Mouse (Mus musculus) liver, adult 2 months (tissue): Measurements from ENCODE around the gene Tpi1. TPM values are rescaled to one million over a fixed set of nuclear protein-coding genes. Genes with fewer than 3 reads are reported as not detected.

Source experiments
- DNase-seq: peaks from one replicate; pipeline ENCODE4 v3.0.0-alpha.2; 2011; ENCODE audit warnings: low read depth, low spot score; ENCODE audit errors: extremely low read depth
- H3K27ac ChIP-seq: fragments of 200-500 bp; replicated peaks from 2 replicates; pipeline ENCODE4 v1.5.1; 2012; ENCODE audit warnings: low read depth, mild to moderate bottlenecking, control low read depth, inconsistent platforms, low read length; ENCODE audit not compliant: insufficient read depth
- H3K27me3 ChIP-seq: fragments of 200-500 bp; 2 replicates; pipeline ENCODE4 v1.6.1; 2012; ENCODE audit warnings: mild to moderate bottlenecking, moderate library complexity, low read length, inconsistent platforms; ENCODE audit not compliant: control insufficient read depth, insufficient read depth
- H3K36me3 ChIP-seq: fragments of 200-500 bp; 2 replicates; pipeline ENCODE4 v1.6.1; 2012; ENCODE audit warnings: low read length, inconsistent platforms; ENCODE audit not compliant: control insufficient read depth, insufficient read depth
- H3K4me1 ChIP-seq: fragments of 200-500 bp; 2 replicates; pipeline ENCODE4 v1.6.1; 2011; ENCODE audit warnings: low read length; ENCODE audit not compliant: control insufficient read depth, insufficient read depth
- H3K4me3 ChIP-seq: fragments of 200-500 bp; 2 replicates; pipeline ENCODE4 v1.5.1; 2011; ENCODE audit warnings: low read depth, mild to moderate bottlenecking, control low read depth, low read length, moderate library complexity; ENCODE audit not compliant: insufficient read depth
- H3K79me2 ChIP-seq: fragments of 200-500 bp; 2 replicates; pipeline ENCODE4 v1.6.1; 2012; ENCODE audit warnings: inconsistent platforms, mild to moderate bottlenecking, low read length, moderate library complexity; ENCODE audit not compliant: control insufficient read depth, insufficient read depth
- H3K9ac ChIP-seq: fragments of 200-500 bp; 2 replicates; pipeline ENCODE4 v1.6.1; 2012; ENCODE audit warnings: low read depth, mild to moderate bottlenecking, control low read depth, inconsistent platforms, low read length
- CTCF ChIP-seq: fragments of 200-500 bp; IDR thresholded peaks from 2 replicates; pipeline ENCODE4 v1.5.1; 2011; ENCODE audit warnings: low read depth, low read length, control low read depth
- POLR2A ChIP-seq: fragments of 200-500 bp; IDR thresholded peaks from 2 replicates; pipeline ENCODE4 v1.6.1; 2011; ENCODE audit warnings: low read length, control low read depth; ENCODE audit not compliant: insufficient read depth; ENCODE audit errors: extremely low read depth
- WGBS: fragments of 180-500 bp; shearing (Covaris S2); methylation state at CpG from one replicate; pipeline ENCODE4 v1.1.7; 2018; 5-methylcytosine and 5-hydroxymethylcytosine counted together
- polyA plus RNA-seq: library from polyadenylated mRNA; depleted of rRNA; stranded (reverse); fragments of >200 nt; gene quantifications from 2 replicates; pipeline ENCODE4 v1.2.3, GENCODE M21; 2012; rRNA removed
- total RNA-seq: library from RNA; depleted of rRNA; stranded (reverse); fragments of >200 nt; gene quantifications from 2 replicates; pipeline ENCODE4 v1.2.3, GENCODE M21; 2014; rRNA removed

Gene Tpi1
- total RNA-seq (422 and 433 TPM in 2 replicates), polyA plus RNA-seq (491 and 524 TPM in 2 replicates)

GRCm38 (mm10) chr6:124813933-124814332, at the start of gene Tpi1:
Tpi1 (minus strand) TSS chr6:124814296.
- Histone ChIP-seq H3K27me3 (no peaks in the 10 kb centered on the region), H3K79me2 (no peaks in the 10 kb centered on the region), H3K36me3 (peaks cover 10% of the 10 kb centered on the region), H3K9ac (peak within 1 kb of the TSS; percentile 79), H3K4me1 (peaks cover 19% of the 10 kb centered on the region), H3K4me3 (peak within 1 kb of the TSS; percentile 80), H3K27ac (peak within 1 kb of the TSS; percentile 76)
- under 1% methylated on average over 22 of the region's 22 CpGs for WGBS
- DNase-seq = peak; percentile 86
- TF ChIP-seq CTCF = no peak
- TF ChIP-seq POLR2A = peak; percentile 95; the same call in 1 of the 2 replicates

DNA sequence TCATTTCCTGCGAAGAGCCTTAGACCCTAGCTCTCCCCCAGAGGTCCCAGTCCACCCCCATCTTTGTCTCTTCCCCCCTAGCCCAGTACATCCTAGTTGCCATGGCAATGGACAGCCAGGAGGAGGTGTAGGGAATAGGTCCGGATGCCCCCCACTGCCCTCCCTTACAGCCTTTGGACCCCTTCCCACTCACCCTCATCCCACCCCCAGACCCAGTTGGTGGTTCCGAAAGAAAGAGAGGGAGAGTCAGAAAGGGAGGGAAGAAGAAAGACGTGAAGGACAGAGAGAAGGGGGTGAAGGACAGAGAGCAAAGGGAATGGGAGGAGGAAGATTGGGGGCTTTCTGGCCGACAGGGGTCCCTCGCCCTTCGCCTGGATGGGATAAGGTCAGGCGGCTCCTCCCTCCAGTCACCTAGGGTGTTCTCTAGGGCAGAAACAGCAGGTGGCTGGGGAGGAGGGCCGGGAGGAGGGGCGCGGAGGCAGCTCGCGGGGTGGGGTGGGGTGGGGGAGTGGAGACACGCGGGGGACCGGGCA, 49.1 kb upstream of the Tpi1 start:
- no peak for DNase-seq
- no peaks in the 10 kb centered on the region for H3K27me3 ChIP-seq
- peak overlapping the region; percentile 59; the same call in 1 of the 2 replicates for H3K4me3 ChIP-seq
- H3K27ac ChIP-seq = no peak overlapping the region
- H3K36me3 ChIP-seq = no peaks in the 10 kb centered on the region
- H3K79me2 ChIP-seq = no peaks in the 10 kb centered on the region
- H3K9ac ChIP-seq = peak overlapping the region; percentile 73; the same call in 1 of the 2 replicates
- H3K4me1 ChIP-seq = peaks cover 1% of the 10 kb centered on the region; the same call in 1 of the 2 replicates
- 2% methylated on average over 14 of the region's 16 CpGs for WGBS
- TF ChIP-seq CTCF = no peak
- no peak for TF ChIP-seq POLR2A

GRCm38 (mm10) chr6:124862406-124863124, 48.5 kb upstream of the Tpi1 start:
- Histone ChIP-seq H3K36me3 (no peaks in the 10 kb centered on the region), H3K27ac (no peak overlapping the region), H3K9ac (no peak overlapping the region), H3K27me3 (peaks cover 3% of the 10 kb centered on the region; the same call in 1 of the 2 replicates), H3K79me2 (no peaks in the 10 kb centered on the region), H3K4me1 (peaks cover 1% of the 10 kb centered on the region; the same call in 1 of the 2 replicates), H3K4me3 (no peak overlapping the region)
- WGBS = 23% methylated on average over 8 of the region's 8 CpGs
- DNase-seq = no peak
- no peak for TF ChIP-seq CTCF
- no peak for TF ChIP-seq POLR2A

GRCm38 (mm10) chr6:124861802-124862201, 47.7 kb upstream of the Tpi1 start:
- TF ChIP-seq POLR2A = no peak
- TF ChIP-seq CTCF = no peak
- 42% methylated on average over 3 of the region's 3 CpGs for WGBS
- no peaks in the 10 kb centered on the region for H3K79me2 ChIP-seq
- no peak overlapping the region for H3K4me3 ChIP-seq
- H3K27me3 ChIP-seq = peaks cover 7% of the 10 kb centered on the region; the same call in 1 of the 2 replicates
- H3K27ac ChIP-seq = no peak overlapping the region
- no peak for DNase-seq
- peaks cover 1% of the 10 kb centered on the region; the same call in 1 of the 2 replicates for H3K4me1 ChIP-seq
- H3K9ac ChIP-seq = no peak overlapping the region
- no peaks in the 10 kb centered on the region for H3K36me3 ChIP-seq

DNA sequence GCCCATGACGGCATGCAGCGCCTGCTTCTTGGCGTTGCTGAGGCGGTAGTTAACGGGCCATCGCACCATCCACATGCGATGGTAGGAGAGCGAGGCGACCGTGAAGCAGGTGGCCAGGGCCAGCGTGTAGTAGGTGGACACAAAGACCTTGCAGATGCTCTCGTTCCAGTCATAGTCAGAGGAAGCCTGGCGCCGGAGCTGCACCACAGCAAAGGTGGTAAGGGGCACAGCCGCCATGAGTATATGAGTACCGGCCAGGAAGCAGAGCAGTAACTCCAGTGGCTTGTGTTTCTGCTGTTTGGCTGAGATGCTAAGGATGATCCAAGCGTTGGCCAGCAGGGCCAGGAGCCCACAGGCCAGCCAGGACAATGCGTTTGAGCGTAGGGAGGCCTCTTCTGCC, 47.2 kb upstream of the Tpi1 start:
- H3K4me1 ChIP-seq = peaks cover 1% of the 10 kb centered on the region; the same call in 1 of the 2 replicates
- no peaks in the 10 kb centered on the region for H3K36me3 ChIP-seq
- no peak overlapping the region for H3K27ac ChIP-seq
- TF ChIP-seq CTCF (no peak), POLR2A (no peak)
- H3K9ac ChIP-seq = no peak overlapping the region
- H3K4me3 ChIP-seq = no peak overlapping the region
- DNase-seq = no peak
- WGBS = 81% methylated on average over 19 of the region's 19 CpGs
- peaks cover 7% of the 10 kb centered on the region; the same call in 1 of the 2 replicates for H3K27me3 ChIP-seq
- H3K79me2 ChIP-seq = no peaks in the 10 kb centered on the region

GRCm38 (mm10) chr6:124860511-124860910, 46.4 kb upstream of the Tpi1 start:
- DNase-seq = no peak
- Histone ChIP-seq H3K27ac (no peak overlapping the region), H3K4me1 (peaks cover 1% of the 10 kb centered on the region; the same call in 1 of the 2 replicates), H3K9ac (no peak overlapping the region), H3K4me3 (no peak overlapping the region), H3K36me3 (no peaks in the 10 kb centered on the region), H3K79me2 (no peaks in the 10 kb centered on the region), H3K27me3 (peaks cover 7% of the 10 kb centered on the region; the same call in 1 of the 2 replicates)
- TF ChIP-seq CTCF (no peak), POLR2A (no peak)
- 92% methylated on average over 9 of the region's 9 CpGs for WGBS
